Mouse (Mus musculus) midbrain, postnatal 0 days (tissue): ENCODE data around the gene Btaf1. TPM values are rescaled to one million over a fixed set of nuclear protein-coding genes. Genes with fewer than 3 reads are reported as not detected.
A peak's percentile ranks its signal among the peaks of the same experiment; 100 is the strongest.

Experiments
- ATAC-seq: fragments of 200-750 bp; cut with Nextera tagmentation; 2 replicates; pipeline ENCODE4 v1.8.0; 2017; ENCODE audit warnings: moderate number of reproducible peaks, mild to moderate bottlenecking, moderate TSS enrichment, moderate library complexity; ENCODE audit not compliant: low FRiP score
- DNase-seq: peaks from one replicate; pipeline ENCODE4 v3.0.0-alpha.2; 2015; ENCODE audit warnings: low spot score
- H3K27ac ChIP-seq: fragments of 300-500 bp; sonication (generic); 2 replicates; pipeline ENCODE4 v1.5.1; 2014; ENCODE audit warnings: low read depth, mild to moderate bottlenecking, low read length, mixed read lengths
- H3K27me3 ChIP-seq: fragments of 300-500 bp; sonication (generic); 2 replicates; pipeline ENCODE4 v1.6.1; 2014; ENCODE audit warnings: low read length, control low read depth, mixed read lengths; ENCODE audit not compliant: insufficient read depth
- H3K36me3 ChIP-seq: fragments of 300-500 bp; sonication (generic); 2 replicates; pipeline ENCODE4 v1.6.1; 2014; ENCODE audit warnings: low read length, control low read depth, mixed read lengths; ENCODE audit not compliant: insufficient read depth
- H3K4me1 ChIP-seq: fragments of 300-500 bp; sonication (generic); 2 replicates; pipeline ENCODE4 v1.6.1; 2014; ENCODE audit warnings: mild to moderate bottlenecking, control low read depth, antibody characterized with exemption, low read length, mixed read lengths; ENCODE audit not compliant: insufficient read depth
- H3K4me2 ChIP-seq: fragments of 300-500 bp; sonication (generic); 2 replicates; pipeline ENCODE4 v1.6.1; 2014; ENCODE audit warnings: low read depth, mild to moderate bottlenecking, low read length, mixed read lengths; ENCODE audit not compliant: poor library complexity, severe bottlenecking
- H3K4me3 ChIP-seq: fragments of 300-500 bp; sonication (generic); 2 replicates; pipeline ENCODE4 v1.5.1; 2014; ENCODE audit warnings: low read depth, mild to moderate bottlenecking, low read length, moderate library complexity
- H3K9ac ChIP-seq: fragments of 300-500 bp; sonication (generic); replicated peaks from 2 replicates; pipeline ENCODE4 v1.6.1; 2014; ENCODE audit warnings: mild to moderate bottlenecking, low read length, moderate library complexity, mixed read lengths; ENCODE audit not compliant: poor library complexity, severe bottlenecking
- H3K9me3 ChIP-seq: fragments of 300-500 bp; sonication (generic); 2 replicates; pipeline ENCODE4 v1.6.1; 2016; ENCODE audit warnings: low read length, control low read depth
- CTCF ChIP-seq: IDR thresholded peaks from 2 replicates; pipeline ENCODE4 v1.5.1; 2016; ENCODE audit warnings: antibody characterized with exemption, mild to moderate bottlenecking
- WGBS: fragments of 180-500 bp; shearing (Covaris S2); extraction: QIAGEN DNeasy Blood & Tissue Kit; methylation state at CpG from one replicate; pipeline ENCODE4 v1.1.7; 2014; 5-methylcytosine and 5-hydroxymethylcytosine counted together
- polyA plus RNA-seq: library from polyadenylated mRNA; unstranded; fragments of >200 nt; fragmentation: Nextera tagmentation; extraction: Ambion mirVana; gene quantifications from 2 replicates; pipeline ENCODE4 v1.2.1, GENCODE M21; 2015
- total RNA-seq: library from RNA; depleted of rRNA; stranded (reverse); fragments of >200 nt; gene quantifications from 2 replicates; pipeline ENCODE4 v1.2.3, GENCODE M21; 2014; rRNA removed

Btaf1 gene
- total RNA-seq: 16.4 and 24.4 TPM in 2 replicates
- polyA plus RNA-seq: 2.9 and 3.5 TPM in 2 replicates

DNA sequence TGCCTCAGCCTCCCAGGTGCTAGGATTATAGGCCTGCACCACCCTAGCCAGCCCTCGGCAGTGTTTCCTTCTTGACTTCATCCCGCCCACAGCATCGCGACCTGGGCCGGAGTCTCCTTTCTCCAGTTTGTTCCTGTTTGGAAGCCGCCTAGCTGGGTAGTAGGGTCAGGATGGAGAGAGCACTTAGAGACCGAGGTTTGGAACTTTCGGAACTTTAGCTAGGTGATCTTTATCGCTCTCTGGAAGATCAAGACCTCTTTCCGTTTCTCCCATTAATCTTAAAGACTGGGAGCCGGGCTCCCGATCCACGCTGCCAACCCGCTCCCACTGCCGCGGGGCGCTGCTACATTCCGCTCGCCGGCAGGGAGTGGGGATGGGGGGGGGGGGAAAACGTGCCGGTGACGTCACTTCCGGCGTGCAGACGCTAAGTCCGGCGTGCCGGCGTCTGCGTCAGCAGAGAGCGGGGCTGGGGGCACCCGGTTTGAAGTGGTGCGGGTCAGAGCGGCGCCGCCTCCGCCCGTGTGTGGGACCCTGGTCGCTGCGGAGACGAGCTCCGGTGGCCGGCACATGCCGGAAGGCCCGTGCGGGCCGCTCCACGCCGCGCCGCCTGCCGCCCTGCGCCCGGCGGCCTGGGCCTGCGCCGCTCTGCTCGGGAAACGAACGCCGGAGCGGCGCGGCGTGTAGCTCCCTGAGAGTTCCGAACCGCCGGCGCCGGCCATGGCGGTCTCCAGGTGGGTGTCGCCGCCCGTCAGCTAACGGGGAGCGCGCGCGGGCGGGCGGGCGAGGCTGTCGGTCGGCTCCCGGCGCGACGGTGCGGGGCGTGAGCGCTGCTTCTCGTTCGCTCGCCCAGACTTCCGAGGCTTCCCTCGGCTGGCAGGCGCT lies at the start of gene Btaf1:
Gene Btaf1 (plus strand): TSS at position 409 of the 882 bp plus-strand sequence.
- Histone ChIP-seq H3K4me3 (peak within 1 kb of the TSS; percentile 90), H3K27me3 (no peaks in the 10 kb centered on the region), H3K36me3 (no peaks in the 10 kb centered on the region), H3K9me3 (no peaks in the 10 kb centered on the region), H3K9ac (peak within 1 kb of the TSS; percentile 87), H3K4me1 (peaks cover 3% of the 10 kb centered on the region; the same call in 1 of the 2 replicates), H3K27ac (peak within 1 kb of the TSS; percentile 94), H3K4me2 (peak within 1 kb of the TSS; percentile 81)
- TF ChIP-seq CTCF: no peak
- DNase-seq: peak; percentile 95
- WGBS: under 1% methylated on average over 76 of the region's 98 CpGs
- ATAC-seq: peak; percentile 98

DNA sequence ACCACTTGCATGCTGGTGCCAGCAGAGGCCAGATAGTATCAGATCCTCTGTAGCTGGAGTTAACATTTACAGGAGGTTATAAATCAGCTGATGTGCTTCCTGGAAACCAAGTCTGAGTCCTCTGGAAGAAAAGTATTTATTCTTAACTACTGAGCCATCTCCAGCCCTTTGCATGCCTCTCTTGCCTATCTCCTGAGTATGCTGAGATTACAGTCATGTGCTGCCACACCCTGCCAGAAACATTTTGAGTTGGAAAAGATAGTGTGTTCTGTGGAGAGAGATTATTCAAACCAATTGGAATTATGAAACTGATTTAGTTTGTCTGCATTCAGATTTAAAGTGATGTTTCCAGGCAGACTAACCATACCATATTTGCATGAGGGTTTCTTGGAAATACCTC lies 48.5 kb upstream of the Btaf1 start:
- Histone ChIP-seq H3K9me3 (no peaks in the 10 kb centered on the region), H3K27ac (no peak overlapping the region), H3K9ac (no peak overlapping the region), H3K4me1 (no peaks in the 10 kb centered on the region), H3K4me2 (no peak overlapping the region), H3K27me3 (no peaks in the 10 kb centered on the region), H3K36me3 (peaks cover 46% of the 10 kb centered on the region), H3K4me3 (no peak overlapping the region)
- ATAC-seq: no peak
- no peak for DNase-seq
- TF ChIP-seq CTCF: no peak

DNA sequence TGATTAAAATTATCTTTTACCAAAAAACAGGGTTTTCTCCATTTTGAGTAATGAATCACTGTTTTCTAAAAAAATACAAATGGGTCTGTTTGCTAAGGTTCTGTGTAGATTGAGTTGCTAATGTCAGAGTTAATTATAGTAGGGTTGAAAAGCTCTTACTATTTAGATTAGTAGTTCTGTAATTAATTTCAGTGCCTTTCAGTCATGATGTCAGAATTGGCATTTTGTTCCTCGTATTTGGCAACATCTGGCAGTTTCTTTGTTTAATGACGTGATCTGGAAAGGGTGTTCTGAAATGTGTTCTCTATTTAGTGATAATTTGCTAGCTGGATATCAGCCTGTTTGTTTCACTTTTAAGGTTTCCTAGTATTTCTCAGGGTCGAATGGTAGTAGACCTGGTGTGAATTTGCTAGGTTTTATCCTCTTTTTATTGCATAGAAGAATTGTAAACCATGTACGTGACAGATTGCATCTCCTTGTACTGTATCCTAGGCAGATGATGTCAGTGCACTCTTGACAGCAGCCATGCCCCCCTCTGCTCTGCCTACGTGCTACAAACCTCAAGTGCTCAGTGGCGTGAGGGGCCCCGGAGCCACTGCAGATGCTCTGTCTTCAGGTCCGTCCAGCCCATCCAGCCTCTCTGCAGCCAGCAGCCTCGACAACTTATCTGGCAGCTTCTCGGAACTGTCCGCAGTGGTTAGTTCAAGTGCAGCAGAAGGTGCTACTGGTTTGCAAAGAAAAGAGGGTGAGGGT lies 47.0 kb upstream of the Btaf1 start:
- no peak overlapping the region for H3K9ac ChIP-seq
- TF ChIP-seq CTCF: no peak
- H3K4me2 ChIP-seq: no peak overlapping the region
- no peaks in the 10 kb centered on the region for H3K4me1 ChIP-seq
- H3K36me3 ChIP-seq: peaks cover 44% of the 10 kb centered on the region
- ATAC-seq (no peak), DNase-seq (no peak)
- no peak overlapping the region for H3K4me3 ChIP-seq
- WGBS: 86% methylated on average over 11 of the region's 11 CpGs
- no peak overlapping the region for H3K27ac ChIP-seq
- no peaks in the 10 kb centered on the region for H3K27me3 ChIP-seq
- H3K9me3 ChIP-seq: no peaks in the 10 kb centered on the region

DNA sequence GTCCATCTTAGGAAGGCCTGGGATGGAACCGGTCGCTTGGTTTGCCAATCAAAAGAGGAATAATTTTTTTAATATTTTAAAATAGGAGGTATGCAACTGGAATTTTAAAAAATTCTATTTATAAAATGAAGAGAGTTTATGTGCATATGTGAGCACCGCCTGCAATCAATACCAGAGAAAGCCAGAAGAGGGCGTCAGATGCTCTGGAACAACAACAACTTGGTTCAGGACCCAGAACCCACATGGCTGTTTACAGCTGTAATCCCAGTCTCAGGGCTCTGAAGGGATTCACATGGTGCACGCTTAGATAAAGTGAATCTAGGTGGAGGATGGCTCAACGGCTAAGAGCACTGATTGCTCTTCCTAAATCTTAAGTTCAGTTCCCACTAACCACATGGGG lies 42.8 kb upstream of the Btaf1 start:
- WGBS: 76% methylated on average over 6 of the region's 6 CpGs

DNA sequence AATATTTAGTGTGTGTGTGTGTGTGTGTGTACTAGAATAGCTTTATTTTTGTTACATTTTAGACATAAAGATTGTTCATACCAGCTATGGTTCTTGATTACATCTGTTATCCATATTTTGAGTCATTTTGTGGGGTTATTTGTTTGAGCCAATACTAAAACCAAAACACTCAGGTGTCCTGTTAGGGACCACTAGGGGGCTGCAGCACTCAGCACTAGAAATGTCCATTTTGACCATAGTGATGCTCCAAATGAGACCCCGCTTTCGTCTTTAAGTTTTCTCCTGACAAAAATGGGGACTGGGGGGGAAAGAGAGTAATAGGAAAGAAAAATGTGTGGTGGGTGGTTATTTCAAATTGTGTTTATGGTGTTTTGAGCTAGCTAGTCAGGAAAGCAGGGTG lies 39.6 kb upstream of the Btaf1 start:
- no peak overlapping the region for H3K9ac ChIP-seq
- no peaks in the 10 kb centered on the region for H3K9me3 ChIP-seq
- H3K27me3 ChIP-seq: no peaks in the 10 kb centered on the region
- DNase-seq (peak; percentile 54), ATAC-seq (no peak)
- no peak overlapping the region for H3K4me3 ChIP-seq
- WGBS: 55% methylated on average over 2 of the region's 2 CpGs
- peak; percentile 77 for TF ChIP-seq CTCF
- peaks cover 46% of the 10 kb centered on the region for H3K36me3 ChIP-seq
- no peak overlapping the region for H3K27ac ChIP-seq
- H3K4me2 ChIP-seq: no peak overlapping the region
- no peaks in the 10 kb centered on the region for H3K4me1 ChIP-seq

More for the DNA sequence above, 42.8 kb upstream of the Btaf1 start:
- Histone ChIP-seq H3K27ac (no peak overlapping the region), H3K4me3 (no peak overlapping the region), H3K4me1 (no peaks in the 10 kb centered on the region), H3K27me3 (no peaks in the 10 kb centered on the region), H3K9ac (no peak overlapping the region), H3K36me3 (peaks cover 47% of the 10 kb centered on the region), H3K4me2 (no peak overlapping the region), H3K9me3 (no peaks in the 10 kb centered on the region)
- peak; percentile 65 for TF ChIP-seq CTCF
- peak; percentile 44; the same call in 1 of the 2 replicates for ATAC-seq
- peak; percentile 40 for DNase-seq
